Mouse (Mus musculus) intestine, embryonic 15.5 days (tissue): ENCODE measurements around the gene Srpx2. TPM values are rescaled to one million over a fixed set of nuclear protein-coding genes. Genes with fewer than 3 reads are reported as not detected.

Experiments used
- ATAC-seq: fragments of 200-750 bp; cut with Nextera tagmentation; 2 replicates; pipeline ENCODE4 v1.8.0; 2017; ENCODE audit warnings: moderate TSS enrichment, moderate library complexity
- H3K27ac ChIP-seq: fragments of 300-500 bp; sonication (generic); 2 replicates; pipeline ENCODE4 v1.5.1; 2015; ENCODE audit warnings: mild to moderate bottlenecking, inconsistent platforms
- H3K27me3 ChIP-seq: fragments of 300-500 bp; sonication (generic); replicated peaks from 2 replicates; pipeline ENCODE4 v1.6.1; 2015; ENCODE audit warnings: inconsistent platforms
- H3K36me3 ChIP-seq: fragments of 300-500 bp; sonication (generic); 2 replicates; pipeline ENCODE4 v1.6.1; 2015; ENCODE audit warnings: inconsistent platforms
- H3K4me1 ChIP-seq: fragments of 300-500 bp; sonication (generic); replicated peaks from 2 replicates; pipeline ENCODE4 v1.6.1; 2015; ENCODE audit warnings: inconsistent platforms
- H3K4me2 ChIP-seq: fragments of 300-500 bp; sonication (generic); replicated peaks from 2 replicates; pipeline ENCODE4 v1.6.1; 2015; ENCODE audit warnings: mild to moderate bottlenecking, inconsistent platforms
- H3K4me3 ChIP-seq: fragments of 300-500 bp; sonication (generic); replicated peaks from 2 replicates; pipeline ENCODE4 v1.5.1; 2015; ENCODE audit warnings: inconsistent platforms
- H3K9ac ChIP-seq: fragments of 300-500 bp; sonication (generic); 2 replicates; pipeline ENCODE4 v1.6.1; 2015; ENCODE audit warnings: inconsistent platforms
- H3K9me3 ChIP-seq: fragments of 300-500 bp; sonication (generic); 2 replicates; pipeline ENCODE4 v1.6.1; 2016; ENCODE audit warnings: inconsistent platforms
- WGBS: fragments of 180-500 bp; shearing (Covaris S2); methylation state at CpG from one replicate; pipeline ENCODE4 v1.1.7; 2015; 5-methylcytosine and 5-hydroxymethylcytosine counted together
- polyA plus RNA-seq: library from polyadenylated mRNA; unstranded; fragments of >200 nt; fragmentation: Nextera tagmentation; extraction: Ambion mirVana; gene quantifications from 2 replicates; pipeline ENCODE4 v1.2.1, GENCODE M21; 2015

Srpx2 gene
- polyA plus RNA-seq, 1 experiment from 2014 or later = 9.6 TPM

- Histone ChIP-seq H3K9ac (no peak overlapping the region), H3K36me3 (no peaks in the 10 kb centered on the region), H3K27ac (no peak overlapping the region), H3K27me3 (no peaks in the 10 kb centered on the region), H3K4me1 (no peaks in the 10 kb centered on the region), H3K4me3 (no peak overlapping the region), H3K4me2 (no peak overlapping the region), H3K9me3 (no peaks in the 10 kb centered on the region)
- 58% methylated on average over 1 of the region's 1 CpGs for WGBS
- ATAC-seq = no peak
Measured at GRCm38 (mm10) chrX:133939561-133939960, 31.3 kb downstream of the Srpx2 start.

GRCm38 (mm10) chrX:133947427-133947826 is 39.2 kb downstream of the Srpx2 start:
- H3K4me1 ChIP-seq = no peaks in the 10 kb centered on the region
- H3K4me3 ChIP-seq = no peak overlapping the region
- H3K9ac ChIP-seq = no peak overlapping the region
- peak; percentile 77 for ATAC-seq
- H3K4me2 ChIP-seq = no peak overlapping the region
- WGBS = 34% methylated on average over 3 of the region's 3 CpGs
- H3K36me3 ChIP-seq = no peaks in the 10 kb centered on the region
- no peaks in the 10 kb centered on the region for H3K9me3 ChIP-seq
- H3K27me3 ChIP-seq = no peaks in the 10 kb centered on the region
- H3K27ac ChIP-seq = no peak overlapping the region

GRCm38 (mm10) chrX:133954661-133955060 is 46.4 kb downstream of the Srpx2 start:
- H3K4me3 ChIP-seq = no peak overlapping the region
- WGBS = 59% methylated on average over 7 of the region's 7 CpGs
- ATAC-seq = no peak

GRCm38 (mm10) chrX:133960617-133961016 is 52.4 kb downstream of the Srpx2 start:
- Histone ChIP-seq H3K27me3 (no peaks in the 10 kb centered on the region), H3K9me3 (no peaks in the 10 kb centered on the region), H3K36me3 (no peaks in the 10 kb centered on the region), H3K4me3 (no peak overlapping the region), H3K27ac (no peak overlapping the region), H3K4me2 (no peak overlapping the region), H3K4me1 (no peaks in the 10 kb centered on the region), H3K9ac (no peak overlapping the region)
- no peak for ATAC-seq
- 65% methylated on average over 2 of the region's 2 CpGs for WGBS

More at GRCm38 (mm10) chrX:133954661-133955060, 46.4 kb downstream of the Srpx2 start:
- H3K27me3 ChIP-seq = no peaks in the 10 kb centered on the region
- H3K9ac ChIP-seq = no peak overlapping the region
- H3K27ac ChIP-seq = no peak overlapping the region
- H3K4me1 ChIP-seq = no peaks in the 10 kb centered on the region
- no peak overlapping the region for H3K4me2 ChIP-seq
- H3K9me3 ChIP-seq = no peaks in the 10 kb centered on the region
- no peaks in the 10 kb centered on the region for H3K36me3 ChIP-seq

GRCm38 (mm10) chrX:133964615-133965014 is 56.4 kb downstream of the Srpx2 start:
- ATAC-seq = no peak
- Histone ChIP-seq H3K4me2 (no peak overlapping the region), H3K4me1 (no peaks in the 10 kb centered on the region), H3K36me3 (no peaks in the 10 kb centered on the region), H3K27ac (no peak overlapping the region), H3K9me3 (no peaks in the 10 kb centered on the region), H3K4me3 (no peak overlapping the region), H3K9ac (no peak overlapping the region), H3K27me3 (no peaks in the 10 kb centered on the region)
- WGBS = 73% methylated on average over 2 of the region's 2 CpGs

GRCm38 (mm10) chrX:133981231-133982002 is 73.2 kb downstream of the Srpx2 start, which contains the start of gene Sytl4:
TSS of gene Sytl4 (minus strand) at chrX:133981812.
- 18% methylated on average over 29 of the region's 29 CpGs for WGBS
- ATAC-seq = peak; percentile 87
- Histone ChIP-seq H3K9me3 (no peaks in the 10 kb centered on the region), H3K36me3 (no peaks in the 10 kb centered on the region), H3K27me3 (0 out of 2 replicates have a peak, but pooled peaks cover 3% of the 10 kb centered on the region), H3K27ac (no peak within 1 kb of the TSS), H3K9ac (peak within 1 kb of the TSS; percentile 42), H3K4me3 (peak within 1 kb of the TSS; percentile 47), H3K4me1 (no peaks in the 10 kb centered on the region), H3K4me2 (peak within 1 kb of the TSS; percentile 80)

Other genes starting within 250 kb of the Srpx2 start
- 1.2 and 1.8 TPM in 2 replicates for gene Pcdh19, start 219.4 kb upstream of the Srpx2 start, polyA plus RNA-seq
- gene Tnmd, start 57.4 kb upstream of the Srpx2 start, polyA plus RNA-seq = 1.0 and 1.7 TPM in 2 replicates
- 92.5 and 113 TPM in 2 replicates for gene Tspan6, start 10.0 kb upstream of the Srpx2 start, polyA plus RNA-seq
- gene Sytl4, start 73.4 kb downstream of the Srpx2 start, polyA plus RNA-seq = 3.6 and 4.9 TPM in 2 replicates
- 34.7 and 42.2 TPM in 2 replicates for gene Cstf2, start 150.8 kb downstream of the Srpx2 start, polyA plus RNA-seq